In genomic region chr12:60652236-60652635, GRCm38 (mm10) we compare ENCODE assay signal across 31 mouse cellular contexts.
DNase-seq lines count a peak whose midpoint lies in the region; ATAC-seq and TF ChIP-seq lines count a peak whose summit lies in the region.
"Had no signal": no experiment of that assay in that cellular context is flagged by ENCODE, and none has a peak within 500 bp of the region (broad histone marks: within the 10 kb centered on the region; RNA-seq: fewer than 3 reads in every experiment).

No protein-coding gene starts in this region.

- H3K9ac ChIP-seq in kidney, embryonic 16.5 days (replicated peaks; ENCODE audit: low read length): no peak overlapping the region
- no peak overlapping the region for H3K9ac ChIP-seq in liver, postnatal 0 days (replicated peaks)
- H3K9ac ChIP-seq in liver, embryonic 11.5 days (ENCODE audit: low read depth, low read length): no peak overlapping the region
- H3K9ac ChIP-seq: embryonic facial prominence, embryonic 13.5 days; forebrain, embryonic 12.5 days; forebrain, embryonic 15.5 days; heart, embryonic 12.5 days; heart, embryonic 15.5 days; hindbrain, embryonic 13.5 days had no signal

- H3K36me3 ChIP-seq in kidney, embryonic 16.5 days (ENCODE audit: insufficient read depth, low read length): no peaks in the 10 kb centered on the region
- H3K36me3 ChIP-seq in liver, postnatal 0 days (replicated peaks; ENCODE audit: insufficient read depth, low read length): no peaks in the 10 kb centered on the region
- H3K36me3 ChIP-seq in liver, embryonic 11.5 days (ENCODE audit: control insufficient read depth, insufficient read depth, low read length): no peaks in the 10 kb centered on the region
- H3K36me3 ChIP-seq: embryonic facial prominence, embryonic 10.5 days; embryonic facial prominence, embryonic 13.5 days; forebrain, embryonic 12.5 days; forebrain, embryonic 15.5 days; G1E; heart, embryonic 12.5 days; heart, embryonic 15.5 days; hindbrain, embryonic 10.5 days; hindbrain, embryonic 13.5 days had no signal

- H3K4me1 ChIP-seq in kidney, embryonic 16.5 days (ENCODE audit: insufficient read depth, low read length): no peaks in the 10 kb centered on the region
- no peaks in the 10 kb centered on the region for H3K4me1 ChIP-seq in liver, postnatal 0 days (ENCODE audit: insufficient read depth)
- no peaks in the 10 kb centered on the region for H3K4me1 ChIP-seq in liver, embryonic 11.5 days (replicated peaks; ENCODE audit: control insufficient read depth, insufficient read depth, low read length)
- H3K4me1 ChIP-seq: embryonic facial prominence, embryonic 10.5 days; embryonic facial prominence, embryonic 13.5 days; forebrain, embryonic 12.5 days; forebrain, embryonic 15.5 days; heart, embryonic 12.5 days; heart, embryonic 15.5 days; hindbrain, embryonic 10.5 days; hindbrain, embryonic 13.5 days had no signal

- peak; percentile 4 for DNase-seq in adrenal gland, postnatal 10 days
- DNase-seq in adrenal gland, postnatal 4 days (ENCODE audit: low spot score in 2 of 2): no peak
- DNase-seq in kidney, adult 8-10 months: peak; percentile 24 to 25
- DNase-seq in kidney, postnatal 36 days: peak; percentile 27 to 33
- no peak for DNase-seq in kidney, adult 18-20 months
- peak; percentile 12 for DNase-seq in liver, postnatal 0 days
- DNase-seq in liver, embryonic 11.5 days (ENCODE audit: low spot score): no peak
- DNase-seq: adrenal gland, postnatal 14 days; B cell, adult 2 months; cerebellum, adult 11-12 months; cerebellum, adult 8-10 months; cerebellum, postnatal 10 days; cerebellum, postnatal 36 days; embryo, embryonic 11 days; gastrocnemius, postnatal 25 days; heart, adult 18-20 months; heart, postnatal 10 days; heart, postnatal 36 days had no signal

- H3K9me3 ChIP-seq in kidney, embryonic 16.5 days (ENCODE audit: low read length): no peaks in the 10 kb centered on the region
- no peaks in the 10 kb centered on the region for H3K9me3 ChIP-seq in liver, postnatal 0 days (ENCODE audit: low read length)
- no peaks in the 10 kb centered on the region for H3K9me3 ChIP-seq in liver, embryonic 11.5 days (ENCODE audit: control insufficient read depth, low read length)
- H3K9me3 ChIP-seq: embryonic facial prominence, embryonic 10.5 days; embryonic facial prominence, embryonic 13.5 days; forebrain, embryonic 12.5 days; forebrain, embryonic 15.5 days; heart, embryonic 12.5 days; heart, embryonic 15.5 days; hindbrain, embryonic 10.5 days; hindbrain, embryonic 13.5 days had no signal

- H3K27me3 ChIP-seq in kidney, embryonic 16.5 days (ENCODE audit: insufficient read depth, low read length): no peaks in the 10 kb centered on the region
- no peaks in the 10 kb centered on the region for H3K27me3 ChIP-seq in liver, postnatal 0 days (ENCODE audit: insufficient read depth, low read length)
- H3K27me3 ChIP-seq in liver, embryonic 11.5 days (replicated peaks; ENCODE audit: control insufficient read depth, insufficient read depth, low read length): no peaks in the 10 kb centered on the region
- H3K27me3 ChIP-seq: CH12.LX; embryonic facial prominence, embryonic 13.5 days; forebrain, embryonic 12.5 days; forebrain, embryonic 15.5 days; heart, embryonic 12.5 days; heart, embryonic 15.5 days; hindbrain, embryonic 13.5 days had no signal

- no peak overlapping the region for H3K27ac ChIP-seq in kidney, embryonic 16.5 days (ENCODE audit: low read length)
- no peak overlapping the region for H3K27ac ChIP-seq in liver, postnatal 0 days (ENCODE audit: low read depth)
- no peak overlapping the region for H3K27ac ChIP-seq in liver, embryonic 11.5 days (ENCODE audit: low read depth, low read length)
- H3K27ac ChIP-seq: embryonic facial prominence, embryonic 10.5 days; embryonic facial prominence, embryonic 13.5 days; forebrain, embryonic 12.5 days; forebrain, embryonic 15.5 days; heart, embryonic 15.5 days; hindbrain, embryonic 10.5 days; hindbrain, embryonic 13.5 days had no signal

- TF ChIP-seq EP300 in liver, postnatal 0 days (IDR thresholded peaks at IDR 0.05; ENCODE audit: low read depth): no peak

- no peak for ATAC-seq in kidney, embryonic 16.5 days (ENCODE audit: low FRiP score, low TSS enrichment)
- peak; percentile 89 for ATAC-seq in liver, postnatal 0 days
- no peak for ATAC-seq in liver, embryonic 11.5 days (replicated peaks; ENCODE audit: low FRiP score)
- ATAC-seq: forebrain, embryonic 15.5 days; hindbrain, embryonic 16.5 days had no signal

- H3K4me2 ChIP-seq in kidney, embryonic 16.5 days (replicated peaks; ENCODE audit: low read depth, low read length): no peak overlapping the region
- H3K4me2 ChIP-seq in liver, postnatal 0 days (ENCODE audit: low read depth, low read length): no peak overlapping the region
- H3K4me2 ChIP-seq in liver, embryonic 11.5 days: no peak overlapping the region
- H3K4me2 ChIP-seq: embryonic facial prominence, embryonic 13.5 days; forebrain, embryonic 12.5 days; forebrain, embryonic 15.5 days; heart, embryonic 12.5 days; heart, embryonic 15.5 days; hindbrain, embryonic 13.5 days had no signal

- WGBS in kidney, embryonic 16.5 days: 56% methylated on average over 2 of the region's 2 CpGs
- 44% methylated on average over 2 of the region's 2 CpGs for WGBS in liver, postnatal 0 days (ENCODE audit: insufficient replicate concordance)
- 58% methylated on average over 2 of the region's 2 CpGs for WGBS in liver, embryonic 11.5 days

- no peak overlapping the region for H3K4me3 ChIP-seq in kidney, embryonic 16.5 days (ENCODE audit: low read length)
- no peak overlapping the region for H3K4me3 ChIP-seq in liver, postnatal 0 days (ENCODE audit: low read depth, low read length)
- no peak overlapping the region for H3K4me3 ChIP-seq in liver, embryonic 11.5 days (ENCODE audit: low read depth, low read length)
- H3K4me3 ChIP-seq: embryonic facial prominence, embryonic 10.5 days; embryonic facial prominence, embryonic 13.5 days; erythroblast, embryonic 14.5 days; forebrain, embryonic 12.5 days; forebrain, embryonic 15.5 days; heart, embryonic 12.5 days; heart, embryonic 15.5 days; hindbrain, embryonic 10.5 days; hindbrain, embryonic 13.5 days had no signal

- no peak for TF ChIP-seq CTCF in liver, postnatal 0 days (IDR thresholded peaks at IDR 0.05; ENCODE audit: low read depth)

Comparison
In these comparisons a context has a peak if more than half of its experiments do, and no peak if none do; other contexts are left out.
1. DNase-seq: peak in adrenal gland, postnatal 10 days (single experiment), kidney, adult 8-10 months (2 of 2), kidney, postnatal 36 days (2 of 2) and liver, postnatal 0 days (single experiment); none in adrenal gland, postnatal 4 days (0 of 2), kidney, adult 18-20 months (single experiment) and liver, embryonic 11.5 days (single experiment).